Mouse (Mus musculus) kidney, adult 2 months (tissue): ENCODE data around the gene Fbxw2. TPM values are rescaled to one million over a fixed set of nuclear protein-coding genes. Genes with fewer than 3 reads are reported as not detected.
"Not testable (repeated sequence)": the region's sequence is repeated elsewhere in the genome, so short reads cannot be mapped to it uniquely, and the experiment has no call there.

Experiments
- DNase-seq: peaks from one replicate; pipeline ENCODE4 v3.0.0; 2021
- H3K27ac ChIP-seq: fragments of 200-500 bp; 2 replicates; pipeline ENCODE4 v1.5.1; 2012; ENCODE audit warnings: low read depth, low read length, control low read depth, inconsistent platforms; ENCODE audit not compliant: insufficient read depth
- H3K27me3 ChIP-seq: fragments of 200-500 bp; replicated peaks from 2 replicates; pipeline ENCODE4 v1.6.1; 2012; ENCODE audit warnings: mild to moderate bottlenecking, moderate library complexity, low read length, inconsistent platforms; ENCODE audit not compliant: control insufficient read depth, insufficient read depth
- H3K36me3 ChIP-seq: fragments of 200-500 bp; 2 replicates; pipeline ENCODE4 v1.6.1; 2012; ENCODE audit warnings: mild to moderate bottlenecking, moderate library complexity, low read length, inconsistent platforms; ENCODE audit not compliant: control insufficient read depth, insufficient read depth
- H3K4me1 ChIP-seq: fragments of 200-500 bp; 2 replicates; pipeline ENCODE4 v1.6.1; 2011; ENCODE audit warnings: low read length; ENCODE audit not compliant: control insufficient read depth, insufficient read depth
- H3K4me3 ChIP-seq: fragments of 200-500 bp; 2 replicates; pipeline ENCODE4 v1.5.1; 2011; ENCODE audit warnings: mild to moderate bottlenecking, low read depth, low read length, control low read depth; ENCODE audit not compliant: insufficient read depth
- CTCF ChIP-seq: fragments of 200-500 bp; conservative IDR thresholded peaks from 2 replicates; pipeline ENCODE4 v1.5.1; 2011; ENCODE audit warnings: low read depth, mild to moderate bottlenecking, control low read depth, low read length, moderate library complexity, mixed read lengths; ENCODE audit not compliant: insufficient read depth, insufficient read length
- POLR2A ChIP-seq: fragments of 200-500 bp; IDR thresholded peaks from one replicate; pipeline ENCODE4 v1.6.1; 2011; ENCODE audit warnings: low read depth, low read length, control low read depth
- WGBS: fragments of 180-500 bp; shearing (Covaris S2); methylation state at CpG from one replicate; pipeline ENCODE4 v1.1.7; 2018; 5-methylcytosine and 5-hydroxymethylcytosine counted together
- polyA plus RNA-seq: library from polyadenylated mRNA; depleted of rRNA; stranded (reverse); fragments of >200 nt; gene quantifications from 2 replicates; pipeline ENCODE4 v1.2.3, GENCODE M21; 2012

The Fbxw2 gene
- polyA plus RNA-seq, 1 experiment: 34.1 TPM

DNA sequence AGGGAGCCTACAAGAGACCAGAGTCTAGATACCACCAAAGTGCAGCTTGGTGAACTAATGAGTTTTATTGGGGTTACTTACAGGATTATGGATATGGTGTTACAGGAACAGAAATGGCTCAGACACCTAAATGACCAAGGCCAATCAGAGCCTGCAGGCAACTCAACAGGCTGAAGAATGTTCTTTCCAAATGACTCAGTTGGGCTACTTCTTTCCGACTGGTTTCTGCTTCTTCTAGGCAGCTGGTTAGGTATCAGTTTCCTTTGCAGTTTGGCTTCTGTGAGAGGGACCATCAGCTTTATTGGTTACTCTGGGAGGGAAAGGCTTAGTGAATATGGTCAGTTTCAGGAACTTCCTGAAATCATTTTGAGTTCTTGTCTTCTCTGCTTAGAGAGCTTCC lies 21.6 kb upstream of the Fbxw2 start:
- Histone ChIP-seq H3K4me1 (no peaks in the 10 kb centered on the region), H3K4me3 (no peak overlapping the region), H3K27ac (no peak overlapping the region), H3K36me3 (no peaks in the 10 kb centered on the region; the same call in 1 of the 2 replicates), H3K27me3 (no peaks in the 10 kb centered on the region)
- 82% methylated on average over 1 of the region's 1 CpGs for WGBS
- TF ChIP-seq CTCF (no peak), POLR2A (no peak)
- DNase-seq: no peak

DNA sequence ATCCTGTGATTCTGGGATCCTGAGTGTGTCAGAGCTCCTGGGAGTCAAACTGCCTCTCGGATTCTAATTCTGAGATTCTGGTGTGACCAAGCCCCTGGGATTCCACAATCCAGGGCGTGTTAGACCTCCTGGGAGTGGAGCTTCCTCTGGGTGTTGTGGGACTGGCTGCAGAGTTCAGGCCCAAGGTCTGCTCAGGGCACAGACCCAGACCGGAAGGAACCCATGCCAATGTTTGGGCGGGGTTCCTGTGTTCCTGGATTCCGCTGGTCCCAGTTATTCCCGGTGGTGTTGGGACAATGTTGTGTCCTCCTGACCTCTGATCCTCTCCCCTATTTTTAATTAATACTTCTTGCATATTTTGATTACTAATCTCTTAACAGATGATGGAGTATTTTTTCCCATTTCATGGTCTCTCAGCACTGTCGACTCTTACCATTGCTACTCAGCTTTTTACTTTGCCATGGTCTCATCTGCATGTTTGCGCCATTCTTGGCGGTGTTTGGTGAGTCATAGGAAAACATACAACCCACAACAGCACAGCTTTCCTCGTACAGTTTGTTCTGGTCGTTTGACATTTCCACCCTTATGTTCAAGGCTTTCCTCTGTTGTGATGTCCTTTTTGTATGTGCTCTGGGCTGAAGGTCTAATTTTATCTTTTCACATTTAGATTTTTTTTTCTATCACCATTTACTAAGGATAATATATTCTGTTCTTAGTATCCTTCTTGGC lies 17.3 kb upstream of the Fbxw2 start:
- Histone ChIP-seq H3K27ac (peak overlapping the region; percentile 70; the same call in 1 of the 2 replicates), H3K36me3 (no peaks in the 10 kb centered on the region), H3K4me1 (no peaks in the 10 kb centered on the region), H3K4me3 (no peak overlapping the region), H3K27me3 (no peaks in the 10 kb centered on the region)
- WGBS: 63% methylated on average over 11 of the region's 11 CpGs
- TF ChIP-seq POLR2A (no peak), CTCF (no peak)
- DNase-seq: peak; percentile 88

DNA sequence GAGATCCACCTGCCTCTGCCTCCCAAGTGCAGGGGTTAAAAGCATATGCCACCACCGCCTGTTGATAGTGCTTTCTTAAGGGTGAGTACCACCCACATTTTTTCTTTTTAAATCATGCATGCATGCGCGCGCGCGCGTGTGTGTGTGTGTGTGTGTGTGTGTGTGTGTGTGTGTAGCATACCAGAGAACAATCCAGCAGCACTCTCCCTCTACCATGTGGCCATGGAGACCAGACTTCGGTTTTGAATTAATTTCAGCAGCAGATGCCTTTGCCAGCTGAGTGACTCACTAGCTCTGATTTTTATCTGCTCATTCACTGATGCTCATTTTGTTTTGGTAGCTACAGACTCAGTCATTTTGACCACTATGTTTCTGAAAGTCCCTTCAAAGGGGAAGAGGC lies 15.6 kb upstream of the Fbxw2 start:
- TF ChIP-seq POLR2A (no peak), CTCF (no peak)
- H3K4me3 ChIP-seq: no peak overlapping the region
- WGBS: 82% methylated on average over 8 of the region's 8 CpGs
- no peaks in the 10 kb centered on the region for H3K36me3 ChIP-seq
- H3K27ac ChIP-seq: no peak overlapping the region
- DNase-seq: no peak
- H3K4me1 ChIP-seq: no peaks in the 10 kb centered on the region
- H3K27me3 ChIP-seq: no peaks in the 10 kb centered on the region

DNA sequence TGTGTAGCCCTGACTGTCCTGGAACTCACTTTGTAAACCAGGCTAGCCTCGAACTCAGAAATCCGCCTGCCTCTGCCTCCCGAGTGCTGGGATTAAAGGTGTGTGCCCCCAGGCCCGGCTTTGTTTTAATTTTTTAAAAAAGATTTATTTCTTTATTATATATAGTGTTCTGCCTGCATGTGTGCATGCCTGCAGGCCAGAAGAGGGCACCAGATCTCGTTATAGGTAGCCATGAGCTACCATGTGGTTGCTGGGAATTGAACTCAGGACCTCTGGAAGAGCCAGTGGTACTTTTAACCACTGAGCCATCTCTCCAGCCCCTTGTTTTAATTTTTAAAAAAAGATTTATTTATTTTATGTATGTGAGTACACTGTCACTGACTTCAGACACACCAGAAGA lies 14.0 kb upstream of the Fbxw2 start:
- 80% methylated on average over 5 of the region's 5 CpGs for WGBS
- H3K4me3 ChIP-seq: not testable (repeated sequence)
- peak; percentile 27; the same call in 1 of the 2 replicates for TF ChIP-seq CTCF

DNA sequence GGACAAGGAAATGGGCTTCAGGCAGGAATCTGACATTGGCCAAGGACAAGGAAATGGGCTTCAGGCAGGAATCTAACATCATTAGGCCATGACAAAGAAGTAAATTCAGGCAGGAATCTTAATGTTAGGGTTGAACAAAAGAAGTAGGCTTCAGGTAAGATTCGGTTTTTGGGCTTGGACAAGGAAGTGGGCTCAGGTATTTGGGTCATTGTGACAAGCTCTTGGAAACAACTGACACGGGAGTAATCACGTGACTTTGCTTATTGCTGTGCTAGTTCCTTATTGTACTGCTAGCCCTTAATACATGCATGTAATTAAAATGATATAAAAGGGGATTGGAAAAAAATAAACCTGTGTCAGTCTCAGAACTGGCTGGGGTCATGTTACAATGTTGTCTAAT lies 9.6 kb upstream of the Fbxw2 start:
- H3K27me3 ChIP-seq: 0 out of 2 replicates have a peak, but pooled peaks cover 1% of the 10 kb centered on the region
- no peak for DNase-seq
- H3K27ac ChIP-seq: no peak overlapping the region
- no peak for TF ChIP-seq POLR2A
- no peak for TF ChIP-seq CTCF
- H3K36me3 ChIP-seq: no peaks in the 10 kb centered on the region
- WGBS: 76% methylated on average over 3 of the region's 3 CpGs
- no peaks in the 10 kb centered on the region for H3K4me1 ChIP-seq
- H3K4me3 ChIP-seq: no peak overlapping the region

More for the DNA sequence above, 14.0 kb upstream of the Fbxw2 start:
- H3K36me3 ChIP-seq, H3K27ac ChIP-seq, DNase-seq, H3K4me1 ChIP-seq, H3K27me3 ChIP-seq: not testable (repeated sequence)

DNA sequence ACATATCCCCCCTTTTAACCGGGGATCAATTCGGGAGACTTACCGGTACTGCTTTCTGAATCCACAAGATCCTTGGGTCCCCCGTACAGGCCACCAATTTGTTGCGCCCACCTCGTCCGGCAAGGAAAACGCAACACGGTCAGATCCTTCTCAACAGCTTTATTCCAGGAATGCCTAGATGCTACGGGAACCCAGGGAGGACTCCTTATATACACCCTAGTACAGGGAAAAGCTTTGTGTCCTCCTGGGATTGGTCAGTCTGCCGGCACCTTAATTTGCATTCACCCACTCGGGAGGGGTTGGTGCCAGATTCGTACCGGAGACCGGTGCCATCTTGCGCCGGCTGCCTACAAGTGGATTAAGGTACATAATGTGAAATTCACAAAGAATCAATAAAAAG lies 7.5 kb upstream of the Fbxw2 start:
- no peak overlapping the region for H3K4me3 ChIP-seq
- DNase-seq: no peak
- WGBS: 90% methylated on average over 17 of the region's 17 CpGs
- no peaks in the 10 kb centered on the region for H3K4me1 ChIP-seq
- no peaks in the 10 kb centered on the region for H3K36me3 ChIP-seq
- no peak overlapping the region for H3K27ac ChIP-seq
- 0 out of 2 replicates have a peak, but pooled peaks cover 1% of the 10 kb centered on the region for H3K27me3 ChIP-seq
- TF ChIP-seq CTCF (no peak), POLR2A (no peak)

- not testable (repeated sequence) for H3K27ac ChIP-seq, H3K27me3 ChIP-seq, H3K4me3 ChIP-seq, H3K36me3 ChIP-seq, H3K4me1 ChIP-seq, DNase-seq
- WGBS: 68% methylated on average over 11 of the region's 11 CpGs
Observed at GRCm38 (mm10) chr2:34832766-34833457, 6.8 kb upstream of the Fbxw2 start, which contains the start of gene Gm34653. Gm34653 (plus strand) TSS chr2:34833007.

DNA sequence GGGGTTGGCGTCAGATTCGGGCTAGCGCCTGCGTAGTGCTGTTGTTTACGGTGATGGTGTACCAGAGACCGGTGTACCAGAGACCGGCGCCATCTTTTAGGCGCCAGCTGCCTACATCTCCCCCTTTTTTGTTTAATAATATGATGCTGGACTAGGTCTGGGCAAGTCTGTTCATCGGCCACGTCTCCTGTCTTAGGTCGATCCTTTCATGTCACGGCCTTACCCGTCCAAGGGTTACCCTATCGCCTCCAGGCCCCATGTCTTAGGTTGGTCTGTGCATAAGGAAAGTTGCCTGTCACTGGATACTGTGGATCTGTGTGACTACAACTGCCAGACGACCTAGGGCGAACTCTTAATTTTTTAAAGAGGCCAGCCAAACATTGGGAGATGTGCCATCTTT lies 4.0 kb upstream of the Fbxw2 start:
- not testable (repeated sequence) for H3K4me3 ChIP-seq, H3K27ac ChIP-seq, H3K27me3 ChIP-seq, H3K4me1 ChIP-seq, H3K36me3 ChIP-seq, DNase-seq
- 95% methylated on average over 17 of the region's 17 CpGs for WGBS
